Mouse (Mus musculus) bone marrow macrophage, adult 2 months (primary cell): ENCODE data around the gene Polr2j.

Experiments
- CTCF ChIP-seq: IDR thresholded peaks from 2 replicates; pipeline ENCODE4 v1.5.1; 2012; ENCODE audit warnings: low read depth, mild to moderate bottlenecking, low read length, moderate library complexity
- POLR2A ChIP-seq: IDR thresholded peaks from 2 replicates; pipeline ENCODE4 v1.6.1; 2012; ENCODE audit warnings: mild to moderate bottlenecking, low read depth, low read length, borderline replicate concordance

GRCm38 (mm10) chr5:136115891-136116783, at the start of gene Polr2j:
- TF ChIP-seq CTCF (peak; percentile 60; the same call in 1 of the 2 replicates), POLR2A (peak; percentile 7; the same call in 1 of the 2 replicates)
